Mouse (Mus musculus) forebrain, embryonic 10.5 days (tissue): Measurements from ENCODE around the gene Cyp2w1. TPM values are rescaled to one million over a fixed set of nuclear protein-coding genes. Genes with fewer than 3 reads are reported as not detected.

ENCODE experiments used
- DNase-seq: peaks from one replicate; pipeline ENCODE4 v3.0.0-alpha.2; 2017; ENCODE audit warnings: low spot score; ENCODE audit errors: extremely low spot score
- H3K27ac ChIP-seq: fragments of 300-500 bp; sonication (generic); 2 replicates; pipeline ENCODE4 v1.5.1; 2016; ENCODE audit warnings: mild to moderate bottlenecking
- H3K27me3 ChIP-seq: fragments of 300-500 bp; sonication (generic); 2 replicates; pipeline ENCODE4 v1.6.1; 2016; ENCODE audit warnings: mild to moderate bottlenecking; ENCODE audit not compliant: poor library complexity, severe bottlenecking
- H3K36me3 ChIP-seq: fragments of 300-500 bp; sonication (generic); replicated peaks from 2 replicates; pipeline ENCODE4 v1.6.1; 2016; ENCODE audit warnings: mild to moderate bottlenecking, moderate library complexity
- H3K4me1 ChIP-seq: fragments of 300-500 bp; sonication (generic); 2 replicates; pipeline ENCODE4 v1.6.1; 2016
- H3K4me3 ChIP-seq: fragments of 300-500 bp; sonication (generic); 2 replicates; pipeline ENCODE4 v1.5.1; 2016; ENCODE audit warnings: mild to moderate bottlenecking, moderate library complexity
- H3K9me3 ChIP-seq: fragments of 300-500 bp; sonication (generic); 2 replicates; pipeline ENCODE4 v1.6.1; 2016; ENCODE audit warnings: mild to moderate bottlenecking, moderate library complexity
- WGBS: fragments of 180-500 bp; shearing (Covaris S2); methylation state at CpG from one replicate; pipeline ENCODE4 v1.1.7; 2016; 5-methylcytosine and 5-hydroxymethylcytosine counted together
- polyA plus RNA-seq: library from polyadenylated mRNA; unstranded; fragments of >200 nt; fragmentation: Nextera tagmentation; extraction: Ambion mirVana; gene quantifications from 2 replicates; pipeline ENCODE4 v1.2.1, GENCODE M21; 2016

Cyp2w1 gene
- polyA plus RNA-seq, 1 experiment from 2014 or later = not detected

DNA sequence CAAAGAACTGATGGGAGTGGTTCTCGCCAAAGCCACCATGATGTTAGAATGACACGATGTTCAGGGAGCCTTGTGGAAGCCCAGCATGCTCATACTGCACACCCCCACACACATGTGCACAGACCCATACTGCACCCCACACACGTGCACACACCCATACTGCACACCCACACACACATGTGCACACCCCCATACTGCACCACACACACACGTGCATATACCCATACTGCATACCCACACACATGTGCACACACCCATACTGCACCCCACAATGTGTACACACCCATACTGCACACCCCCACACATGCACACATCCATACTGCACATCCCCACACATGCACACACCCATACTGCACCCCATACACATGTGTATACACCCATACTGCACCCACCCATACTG lies 16.8 kb upstream of the Cyp2w1 start:
- no peak for DNase-seq

DNA sequence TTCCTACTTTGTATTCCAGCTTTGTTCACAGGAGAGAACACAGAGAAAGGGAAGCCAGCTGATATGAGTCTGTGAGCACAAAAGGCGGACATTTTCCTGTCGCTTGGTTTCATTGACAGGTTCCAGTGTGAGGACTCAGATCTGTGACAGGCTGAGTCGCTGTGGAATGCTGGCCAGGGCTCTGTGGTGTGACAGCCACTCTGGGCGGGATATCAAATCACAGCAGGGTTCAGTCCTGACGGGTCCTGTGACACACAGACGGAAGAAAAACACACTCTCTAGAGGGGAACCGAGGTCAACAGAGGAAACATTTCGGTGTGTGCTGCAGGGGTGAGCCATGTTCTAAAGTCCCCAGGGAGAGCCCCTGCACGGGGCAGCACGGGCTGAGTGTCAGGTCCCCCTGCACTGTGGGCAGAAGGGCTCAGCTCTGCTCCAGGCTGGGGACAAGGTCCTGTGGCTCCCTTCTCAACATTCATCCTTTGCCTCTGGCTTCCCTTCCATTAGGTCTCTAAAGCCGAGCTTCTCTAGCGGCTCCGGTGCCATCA lies 14.5 kb upstream of the Cyp2w1 start:
- DNase-seq = no peak
- Histone ChIP-seq H3K36me3 (peaks cover 82% of the 10 kb centered on the region), H3K4me1 (no peaks in the 10 kb centered on the region), H3K9me3 (no peaks in the 10 kb centered on the region), H3K4me3 (no peak overlapping the region), H3K27me3 (no peaks in the 10 kb centered on the region), H3K27ac (no peak overlapping the region)
- WGBS = 89% methylated on average over 13 of the region's 13 CpGs

More for the DNA sequence above, 16.8 kb upstream of the Cyp2w1 start:
- WGBS = 90% methylated on average over 4 of the region's 4 CpGs
- Histone ChIP-seq H3K4me3 (no peak overlapping the region), H3K27me3 (0 out of 2 replicates have a peak, but pooled peaks cover 7% of the 10 kb centered on the region), H3K4me1 (no peaks in the 10 kb centered on the region), H3K36me3 (peaks cover 61% of the 10 kb centered on the region), H3K9me3 (no peaks in the 10 kb centered on the region), H3K27ac (no peak overlapping the region)

DNA sequence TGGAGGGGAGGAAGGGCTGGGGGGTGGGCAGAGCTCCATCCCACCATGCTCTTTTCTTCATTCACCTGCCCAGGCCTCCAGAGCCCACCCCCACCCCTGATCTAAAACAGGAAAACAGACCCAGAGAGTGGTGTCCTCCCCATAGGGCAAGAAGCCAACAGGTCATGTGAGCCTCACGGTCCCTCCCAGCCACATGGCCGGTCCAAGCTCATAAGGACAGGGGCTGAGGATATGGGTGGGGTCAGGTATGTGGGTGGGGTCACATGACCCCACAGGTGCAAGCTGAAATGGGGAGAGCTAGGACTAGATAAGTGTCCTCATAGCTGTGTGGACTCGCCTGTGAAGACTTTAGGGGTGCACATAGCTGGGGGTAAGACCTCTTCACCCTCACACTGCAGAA lies 14.0 kb upstream of the Cyp2w1 start:
- Histone ChIP-seq H3K27ac (no peak overlapping the region), H3K36me3 (peaks cover 86% of the 10 kb centered on the region), H3K27me3 (no peaks in the 10 kb centered on the region), H3K9me3 (no peaks in the 10 kb centered on the region), H3K4me3 (no peak overlapping the region), H3K4me1 (peaks cover 1% of the 10 kb centered on the region)
- DNase-seq = no peak
- WGBS = 95% methylated on average over 3 of the region's 3 CpGs

DNA sequence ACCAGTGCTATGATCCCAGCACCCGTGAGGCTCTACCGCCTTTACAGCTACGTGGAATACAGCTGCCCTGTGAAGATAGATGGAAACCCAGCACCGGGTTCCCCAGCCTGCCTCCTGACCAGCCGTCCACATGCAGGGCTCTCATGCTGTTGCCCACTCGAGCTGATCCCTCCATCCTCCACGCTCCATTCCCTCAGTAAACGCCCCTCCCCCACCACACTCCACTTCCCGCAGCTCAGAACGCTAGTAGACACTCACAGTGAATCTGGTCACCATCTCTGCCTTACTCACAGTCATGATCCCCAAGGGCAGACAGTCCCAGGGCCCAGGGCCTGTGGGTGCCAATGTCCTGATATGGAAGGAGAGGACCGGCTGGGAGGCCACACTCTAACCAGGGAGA lies 13.5 kb upstream of the Cyp2w1 start:
- Histone ChIP-seq H3K27me3 (no peaks in the 10 kb centered on the region), H3K27ac (no peak overlapping the region), H3K36me3 (peaks cover 86% of the 10 kb centered on the region), H3K9me3 (no peaks in the 10 kb centered on the region), H3K4me1 (peaks cover 6% of the 10 kb centered on the region), H3K4me3 (no peak overlapping the region)
- DNase-seq = no peak
- WGBS = 88% methylated on average over 11 of the region's 11 CpGs

DNA sequence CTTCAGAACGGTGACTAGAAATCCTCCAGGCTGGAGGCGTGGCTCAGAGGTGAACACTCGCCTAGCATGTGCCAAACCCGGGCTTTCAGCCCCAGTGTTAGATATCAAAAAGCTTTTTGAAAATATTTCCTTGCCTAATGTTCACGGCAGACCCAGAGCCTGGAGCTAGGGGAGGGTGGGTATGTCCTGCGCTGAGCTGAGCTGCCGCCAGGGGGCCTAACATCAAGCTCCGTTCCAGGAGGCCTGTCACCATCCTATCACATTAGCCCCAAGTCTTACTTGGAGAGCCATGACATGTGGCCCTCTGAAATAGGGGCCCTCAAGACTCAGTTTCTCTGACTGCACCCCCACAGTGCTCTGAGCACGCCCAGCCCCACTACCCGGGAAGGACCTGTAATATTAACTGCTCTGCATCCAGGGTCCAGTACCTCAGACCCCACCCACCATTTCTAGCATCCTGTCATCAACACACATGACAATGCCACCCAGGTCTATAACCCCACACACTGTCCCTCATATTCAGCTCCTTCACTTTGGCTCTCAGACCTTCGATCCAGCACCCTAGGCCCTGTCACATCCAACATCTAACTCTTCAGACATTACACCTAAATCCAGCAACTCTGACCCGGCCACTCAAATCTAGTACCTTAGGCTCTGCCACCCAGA lies 8.3 kb upstream of the Cyp2w1 start:
- Histone ChIP-seq H3K27ac (peak overlapping the region; percentile 92), H3K4me3 (peak overlapping the region; percentile 90), H3K4me1 (peaks cover 30% of the 10 kb centered on the region), H3K36me3 (peaks cover 39% of the 10 kb centered on the region), H3K9me3 (no peaks in the 10 kb centered on the region), H3K27me3 (peaks cover 12% of the 10 kb centered on the region; the same call in 1 of the 2 replicates)
- DNase-seq = peak; percentile 77
- 11% methylated on average over 12 of the region's 12 CpGs for WGBS

DNA sequence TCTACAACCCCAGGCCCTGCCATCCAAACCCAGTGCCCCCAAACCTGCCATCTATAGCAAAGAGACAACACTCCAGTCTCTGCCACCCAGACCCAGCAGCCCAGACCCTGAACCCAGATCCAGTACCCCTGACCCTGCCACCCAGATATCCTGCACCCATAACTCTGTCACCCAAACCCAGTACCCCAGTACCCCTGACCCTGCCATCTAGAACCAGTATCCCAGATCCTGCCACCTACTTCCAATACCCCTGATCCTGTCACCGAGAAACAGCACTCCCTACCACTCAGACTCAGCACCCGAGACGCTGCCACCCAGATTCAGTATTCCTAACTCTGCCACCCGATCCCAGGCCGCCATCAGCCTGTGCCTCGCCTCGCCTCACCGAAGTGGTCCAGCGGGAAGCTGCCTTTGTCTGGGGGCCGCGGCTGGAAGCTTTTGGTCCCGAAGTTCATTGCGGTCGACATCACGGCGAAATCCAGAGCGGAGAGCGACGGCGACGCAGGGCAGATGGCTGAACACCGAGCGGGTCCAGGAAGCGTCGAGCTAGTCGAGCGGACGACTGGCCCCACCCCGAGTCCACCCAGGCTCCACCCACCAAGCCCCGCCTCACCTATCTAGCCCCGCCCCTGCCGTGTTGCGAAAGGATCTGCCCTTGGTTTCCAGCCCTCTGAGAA lies 7.6 kb upstream of the Cyp2w1 start:
- Histone ChIP-seq H3K27ac (peak overlapping the region; percentile 92), H3K9me3 (no peaks in the 10 kb centered on the region), H3K4me3 (peak overlapping the region; percentile 90), H3K27me3 (peaks cover 12% of the 10 kb centered on the region; the same call in 1 of the 2 replicates), H3K36me3 (peaks cover 33% of the 10 kb centered on the region), H3K4me1 (peaks cover 30% of the 10 kb centered on the region)
- under 1% methylated on average over 33 of the region's 33 CpGs for WGBS
- DNase-seq = peak; percentile 94

DNA sequence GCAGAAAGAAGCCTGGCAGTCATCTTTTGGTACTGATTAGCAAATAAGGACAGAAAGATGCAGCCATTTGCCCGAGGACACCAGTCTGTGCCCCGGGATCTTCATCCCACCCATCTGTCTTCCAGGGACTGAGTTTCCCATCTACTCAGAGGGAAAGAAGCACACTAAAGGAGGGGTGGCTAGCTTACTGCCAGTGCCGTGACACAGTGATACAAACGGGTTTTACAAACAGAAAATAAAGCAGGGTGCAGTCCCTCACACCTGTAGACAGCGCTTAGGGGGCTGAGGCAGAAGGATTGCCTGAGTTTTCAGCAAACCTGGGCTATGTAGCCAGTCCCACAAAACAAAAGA lies 7.1 kb upstream of the Cyp2w1 start:
- peak overlapping the region; percentile 92 for H3K27ac ChIP-seq
- 9% methylated on average over 5 of the region's 5 CpGs for WGBS
- no peaks in the 10 kb centered on the region for H3K9me3 ChIP-seq
- H3K4me1 ChIP-seq = peaks cover 30% of the 10 kb centered on the region
- H3K4me3 ChIP-seq = peak overlapping the region; percentile 90
- peaks cover 27% of the 10 kb centered on the region for H3K36me3 ChIP-seq
- peaks cover 12% of the 10 kb centered on the region; the same call in 1 of the 2 replicates for H3K27me3 ChIP-seq
- no peak for DNase-seq

DNA sequence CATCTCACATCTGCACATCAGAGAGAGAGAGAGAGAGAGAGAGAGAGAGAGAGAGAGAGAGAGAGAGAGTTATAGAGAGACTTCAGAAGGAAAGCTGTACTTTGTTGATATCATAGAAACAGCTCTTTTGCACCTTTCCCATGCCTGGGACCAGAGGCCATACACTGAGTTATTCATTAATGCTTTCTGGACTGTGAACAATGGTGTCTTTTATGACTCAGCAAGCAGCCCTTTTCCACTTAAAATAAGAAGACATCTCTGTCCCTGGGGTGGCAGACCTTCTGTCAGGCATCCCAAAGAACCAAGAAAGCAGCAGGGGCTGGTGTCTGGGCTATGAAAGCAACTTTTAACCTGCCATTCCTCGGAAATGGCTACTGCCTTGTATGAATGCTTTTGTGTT lies 5.2 kb upstream of the Cyp2w1 start:
- WGBS = 72% methylated on average over 1 of the region's 1 CpGs
- no peak for DNase-seq
- Histone ChIP-seq H3K9me3 (no peaks in the 10 kb centered on the region), H3K36me3 (peaks cover 10% of the 10 kb centered on the region), H3K4me1 (peaks cover 41% of the 10 kb centered on the region), H3K27ac (no peak overlapping the region), H3K4me3 (no peak overlapping the region), H3K27me3 (peaks cover 25% of the 10 kb centered on the region)

DNA sequence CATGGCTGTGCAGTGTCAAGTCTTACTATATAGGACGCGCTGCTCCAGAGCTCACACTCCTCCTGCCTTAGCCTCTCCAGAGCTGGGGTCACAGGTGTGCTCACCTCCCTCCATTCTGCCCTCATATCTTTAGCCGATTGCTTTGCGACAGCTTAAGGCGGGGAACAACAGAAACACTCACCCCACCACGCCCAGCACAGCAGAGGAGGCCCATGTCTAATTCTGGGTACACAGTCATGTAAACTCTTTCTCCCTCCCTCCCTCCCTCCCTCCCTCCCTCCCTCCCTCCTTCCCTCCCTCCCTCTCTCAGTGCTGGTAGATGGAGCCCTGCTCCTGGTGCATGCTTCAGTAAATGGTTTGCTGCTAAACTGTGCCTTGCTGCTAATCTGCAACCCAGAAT lies 2.7 kb upstream of the Cyp2w1 start:
- Histone ChIP-seq H3K4me1 (peaks cover 35% of the 10 kb centered on the region), H3K9me3 (no peaks in the 10 kb centered on the region), H3K27me3 (peaks cover 35% of the 10 kb centered on the region), H3K27ac (no peak overlapping the region), H3K36me3 (no peaks in the 10 kb centered on the region), H3K4me3 (no peak overlapping the region)
- WGBS = 84% methylated on average over 6 of the region's 6 CpGs
- DNase-seq = no peak

DNA sequence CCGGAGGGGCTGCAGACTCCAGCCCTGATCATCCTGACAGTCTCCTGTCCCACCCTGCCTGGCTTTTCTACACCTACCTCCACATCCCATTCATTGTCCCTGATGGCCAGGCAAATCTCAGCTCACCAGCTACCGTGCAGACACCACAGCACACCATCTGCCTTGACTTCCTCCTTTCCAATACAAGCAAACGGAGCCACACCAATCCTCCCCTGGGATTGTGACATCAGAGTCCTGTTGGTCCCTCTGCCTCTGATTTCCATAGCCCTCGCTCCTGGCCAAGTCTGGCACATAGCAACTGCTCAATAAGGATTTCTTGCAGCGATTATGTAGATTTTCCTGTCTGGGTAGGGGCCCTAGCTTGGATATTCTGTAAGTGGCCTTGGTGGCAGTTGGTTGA lies 1.3 kb upstream of the Cyp2w1 start, which contains the start of gene Cox19:
TSS of gene Cox19 (minus strand) at position 285 of the 400 bp plus-strand sequence.
- Histone ChIP-seq H3K27me3 (peaks cover 31% of the 10 kb centered on the region), H3K9me3 (no peaks in the 10 kb centered on the region), H3K4me3 (no peak within 1 kb of the TSS), H3K27ac (0 out of 2 replicates have a peak within 1 kb of the TSS, but pooled peaks have one; percentile 20), H3K4me1 (peaks cover 37% of the 10 kb centered on the region), H3K36me3 (no peaks in the 10 kb centered on the region)
- 61% methylated on average over 5 of the region's 5 CpGs for WGBS
- DNase-seq = no peak

DNA sequence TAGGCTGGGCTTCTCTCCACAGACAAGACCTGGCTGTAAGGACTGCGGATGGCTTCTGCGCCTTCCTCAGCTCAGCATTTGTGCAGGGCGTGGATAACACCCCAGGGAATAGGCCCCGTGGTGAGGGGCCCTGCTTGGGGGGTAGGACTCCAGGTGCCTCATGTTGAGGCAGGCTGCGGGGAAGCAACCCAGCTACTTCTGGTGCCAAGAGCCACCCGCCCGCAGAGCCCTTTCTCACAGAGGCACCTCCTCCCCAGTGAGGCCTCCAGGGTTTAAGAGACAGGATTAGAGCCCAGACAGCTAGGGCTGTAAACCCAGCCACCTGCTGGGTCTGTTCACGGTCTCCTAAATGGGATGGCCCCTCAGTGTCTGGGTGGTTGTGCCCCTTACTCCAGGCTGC lies 789 bp upstream of the Cyp2w1 start:
- whole genome bisulfite sequencing = 28% methylated on average over 8 of the region's 8 CpGs
- Histone ChIP-seq H3K36me3 (no peaks in the 10 kb centered on the region), H3K27me3 (peaks cover 26% of the 10 kb centered on the region), H3K9me3 (no peaks in the 10 kb centered on the region), H3K4me1 (peaks cover 36% of the 10 kb centered on the region), H3K27ac (0 out of 2 replicates have a peak overlapping the region, but pooled peaks have one; percentile 20), H3K4me3 (no peak overlapping the region)
- no peak for DNase-seq

DNA sequence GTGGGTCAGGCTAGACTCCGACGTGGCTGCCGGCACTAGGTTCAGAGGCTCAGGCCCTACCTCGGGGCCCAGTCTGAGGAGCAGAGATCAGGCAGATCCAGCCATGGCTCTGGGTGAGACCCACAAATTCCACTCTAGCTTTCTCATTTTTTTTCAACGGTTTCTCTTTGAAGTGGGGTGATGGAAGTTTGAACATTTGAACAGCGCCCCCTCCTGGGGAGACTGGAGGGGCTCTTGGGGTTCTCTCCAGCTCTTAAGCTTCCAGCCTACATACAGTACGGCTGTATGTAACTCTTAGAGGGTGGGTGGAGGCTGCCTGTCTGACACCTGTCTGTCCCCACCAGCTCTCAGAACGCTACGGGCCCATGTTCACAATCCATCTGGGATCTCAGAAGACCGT lies 1.1 kb downstream of the Cyp2w1 start:
- Histone ChIP-seq H3K4me1 (peaks cover 28% of the 10 kb centered on the region), H3K9me3 (no peaks in the 10 kb centered on the region), H3K4me3 (no peak overlapping the region), H3K27me3 (peaks cover 22% of the 10 kb centered on the region), H3K36me3 (peaks cover under 1% of the 10 kb centered on the region), H3K27ac (no peak overlapping the region)
- no peak for DNase-seq
- 63% methylated on average over 10 of the region's 10 CpGs for WGBS

DNA sequence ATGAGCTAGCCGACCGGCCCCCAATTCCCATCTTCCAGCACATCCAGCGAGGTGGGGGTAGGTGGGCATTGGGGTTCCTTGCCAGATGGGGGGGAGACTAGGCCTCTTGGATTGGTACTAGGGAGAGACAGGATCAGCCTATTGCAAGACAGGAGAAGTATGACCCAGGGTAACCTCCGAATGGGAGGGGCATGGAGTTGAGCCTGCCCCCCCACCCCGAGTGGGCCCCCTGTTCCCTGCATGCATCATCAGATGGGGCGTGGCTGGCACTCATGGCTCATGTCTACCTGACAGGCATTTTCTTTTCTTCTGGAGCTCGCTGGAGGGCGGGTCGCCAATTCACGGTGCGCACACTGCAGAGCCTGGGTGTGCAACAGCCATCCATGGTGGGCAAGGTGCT lies 1.5 kb downstream of the Cyp2w1 start:
- Histone ChIP-seq H3K9me3 (no peaks in the 10 kb centered on the region), H3K27ac (no peak overlapping the region), H3K27me3 (peaks cover 22% of the 10 kb centered on the region), H3K4me3 (no peak overlapping the region), H3K36me3 (peaks cover 5% of the 10 kb centered on the region), H3K4me1 (peaks cover 28% of the 10 kb centered on the region)
- no peak for DNase-seq
- 84% methylated on average over 11 of the region's 11 CpGs for WGBS
